Mouse (Mus musculus): ENCODE measurements around the gene Gm10570. TPM values are rescaled to one million over a fixed set of nuclear protein-coding genes. Genes with fewer than 3 reads are reported as not detected.

The Gm10570 gene
- polyA plus RNA-seq, 1 experiment = not detected

DNA sequence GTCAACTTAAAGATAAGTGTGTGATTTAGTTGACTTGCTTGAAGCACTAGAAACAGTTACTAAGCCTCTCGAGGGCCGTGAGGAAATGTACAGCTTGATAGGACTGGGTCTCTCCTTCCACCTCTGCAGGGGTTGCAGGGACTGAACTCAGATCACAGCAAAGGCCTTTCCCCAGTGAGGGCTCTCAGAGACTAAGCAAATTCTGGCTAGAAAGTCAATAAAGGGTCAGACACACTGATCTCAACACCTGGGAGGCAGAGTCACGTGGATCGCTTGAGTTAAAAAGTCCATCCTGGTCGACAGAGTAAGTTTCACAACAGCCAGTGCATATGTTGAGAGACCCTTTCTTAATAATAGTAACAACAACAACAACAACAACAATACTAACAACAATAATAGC is 27.4 kb upstream of the Gm10570 start:
- H3K27ac ChIP-seq (ENCODE audit: insufficient read depth, low read length) = no peak overlapping the region
- TF ChIP-seq CTCF (IDR thresholded peaks at IDR 0.05; ENCODE audit: extremely low read depth, insufficient read depth, insufficient read length, insufficient replicate concordance) = no peak
- TF ChIP-seq POLR2A (IDR thresholded peaks at IDR 0.05; ENCODE audit: low read depth, low read length) = no peak
- DNase-seq (ENCODE audit: low read depth in 1 of 2, low spot score in 2 of 2) = no peak
- peaks cover 29% of the 10 kb centered on the region for H3K36me3 ChIP-seq (ENCODE audit: control insufficient read depth, insufficient read depth, low read length)
- no peaks in the 10 kb centered on the region for H3K27me3 ChIP-seq (ENCODE audit: control insufficient read depth, insufficient read depth, low read length)
- H3K4me3 ChIP-seq (ENCODE audit: extremely low read depth, insufficient read depth, insufficient read length) = no peak overlapping the region
- WGBS = 91% methylated on average over 5 of the region's 5 CpGs
- H3K4me1 ChIP-seq (ENCODE audit: control insufficient read depth, insufficient read depth, insufficient read length) = no peaks in the 10 kb centered on the region

DNA sequence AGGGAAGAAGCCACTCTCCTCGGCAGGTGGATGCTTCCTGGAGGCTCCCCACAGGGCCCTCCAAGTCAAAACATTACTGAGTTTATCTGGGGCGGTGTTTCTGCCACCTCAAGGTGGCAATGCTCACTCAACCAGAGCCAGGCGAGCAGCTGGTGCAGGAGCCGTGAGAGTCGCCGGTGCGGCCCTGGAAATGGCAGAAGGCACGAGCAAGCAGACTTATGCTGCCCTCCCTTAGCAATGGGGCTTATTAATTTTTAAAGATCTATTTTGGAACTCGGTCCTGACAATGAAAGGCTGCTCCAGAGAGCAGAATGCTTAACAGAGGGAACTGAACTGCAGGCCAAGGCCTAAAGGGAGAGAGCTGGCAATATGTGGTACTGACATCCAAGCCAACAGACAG is 18.9 kb upstream of the Gm10570 start:
- no peaks in the 10 kb centered on the region for H3K27me3 ChIP-seq (ENCODE audit: control insufficient read depth, insufficient read depth, low read length)
- no peak for DNase-seq (ENCODE audit: low read depth in 1 of 2, low spot score in 2 of 2)
- no peaks in the 10 kb centered on the region for H3K4me1 ChIP-seq (ENCODE audit: control insufficient read depth, insufficient read depth, insufficient read length)
- TF ChIP-seq POLR2A (IDR thresholded peaks at IDR 0.05; ENCODE audit: low read depth, low read length) (no peak), CTCF (IDR thresholded peaks at IDR 0.05; ENCODE audit: extremely low read depth, insufficient read depth, insufficient read length, insufficient replicate concordance) (no peak)
- WGBS = 93% methylated on average over 9 of the region's 9 CpGs
- peaks cover 39% of the 10 kb centered on the region for H3K36me3 ChIP-seq (ENCODE audit: control insufficient read depth, insufficient read depth, low read length)
- H3K27ac ChIP-seq (ENCODE audit: insufficient read depth, low read length) = no peak overlapping the region
- no peak overlapping the region for H3K4me3 ChIP-seq (ENCODE audit: extremely low read depth, insufficient read depth, insufficient read length)

DNA sequence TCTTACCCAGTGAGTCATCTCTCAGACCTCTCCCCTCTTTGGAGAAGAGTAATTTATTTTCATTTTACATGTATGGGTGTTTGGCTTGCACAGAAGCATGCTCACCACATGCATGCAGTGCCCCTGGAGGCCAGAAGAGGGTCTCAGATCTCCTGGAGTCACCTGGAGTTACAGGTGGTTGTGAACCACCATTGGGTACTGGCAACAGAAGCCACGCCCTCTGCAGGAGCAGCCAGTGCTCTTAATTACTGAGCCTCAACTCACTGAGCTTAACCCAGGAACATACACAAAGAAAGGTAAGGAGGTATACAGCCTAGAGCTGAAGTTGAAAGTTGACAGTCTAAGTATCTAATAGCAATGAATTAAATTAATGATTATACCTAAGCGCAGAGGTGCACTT is 17.0 kb upstream of the Gm10570 start:
- H3K4me3 ChIP-seq (ENCODE audit: extremely low read depth, insufficient read depth, insufficient read length) = no peak overlapping the region
- no peak overlapping the region for H3K27ac ChIP-seq (ENCODE audit: insufficient read depth, low read length)
- TF ChIP-seq CTCF (IDR thresholded peaks at IDR 0.05; ENCODE audit: extremely low read depth, insufficient read depth, insufficient read length, insufficient replicate concordance) (no peak), POLR2A (IDR thresholded peaks at IDR 0.05; ENCODE audit: low read depth, low read length) (no peak)
- no peak for DNase-seq (ENCODE audit: low read depth in 1 of 2, low spot score in 2 of 2)
- no peaks in the 10 kb centered on the region for H3K27me3 ChIP-seq (ENCODE audit: control insufficient read depth, insufficient read depth, low read length)
- H3K4me1 ChIP-seq (ENCODE audit: control insufficient read depth, insufficient read depth, insufficient read length) = no peaks in the 10 kb centered on the region
- peaks cover 39% of the 10 kb centered on the region for H3K36me3 ChIP-seq (ENCODE audit: control insufficient read depth, insufficient read depth, low read length)
- WGBS = 96% methylated on average over 2 of the region's 2 CpGs

DNA sequence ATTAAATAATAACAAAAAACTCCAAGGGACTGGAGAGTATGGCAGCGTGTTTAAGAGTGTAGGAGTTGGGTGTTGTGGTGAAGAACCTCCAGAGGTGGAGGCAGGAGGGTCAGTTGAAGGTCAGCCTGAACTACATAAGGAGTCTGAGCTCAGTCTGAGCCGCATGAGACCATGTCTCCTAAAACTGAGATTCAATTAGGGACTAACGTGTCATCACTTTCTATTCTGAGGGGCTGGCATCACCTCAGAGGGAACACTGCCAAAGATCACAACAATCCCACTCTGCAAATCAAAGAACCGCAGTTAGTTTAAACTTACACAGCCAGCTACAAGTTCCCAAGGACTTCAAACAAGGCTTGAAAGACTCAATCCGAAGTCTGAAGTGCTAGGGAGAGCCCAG is 15.1 kb upstream of the Gm10570 start:
- Histone ChIP-seq H3K4me3 (ENCODE audit: extremely low read depth, insufficient read depth, insufficient read length) (no peak overlapping the region), H3K4me1 (ENCODE audit: control insufficient read depth, insufficient read depth, insufficient read length) (no peaks in the 10 kb centered on the region), H3K27me3 (ENCODE audit: control insufficient read depth, insufficient read depth, low read length) (no peaks in the 10 kb centered on the region), H3K27ac (ENCODE audit: insufficient read depth, low read length) (no peak overlapping the region), H3K36me3 (ENCODE audit: control insufficient read depth, insufficient read depth, low read length) (peaks cover 40% of the 10 kb centered on the region)
- no peak for DNase-seq (ENCODE audit: low read depth in 1 of 2, low spot score in 2 of 2)
- 90% methylated on average over 5 of the region's 5 CpGs for WGBS
- TF ChIP-seq CTCF (IDR thresholded peaks at IDR 0.05; ENCODE audit: extremely low read depth, insufficient read depth, insufficient read length, insufficient replicate concordance) (no peak), POLR2A (IDR thresholded peaks at IDR 0.05; ENCODE audit: low read depth, low read length) (no peak)

DNA sequence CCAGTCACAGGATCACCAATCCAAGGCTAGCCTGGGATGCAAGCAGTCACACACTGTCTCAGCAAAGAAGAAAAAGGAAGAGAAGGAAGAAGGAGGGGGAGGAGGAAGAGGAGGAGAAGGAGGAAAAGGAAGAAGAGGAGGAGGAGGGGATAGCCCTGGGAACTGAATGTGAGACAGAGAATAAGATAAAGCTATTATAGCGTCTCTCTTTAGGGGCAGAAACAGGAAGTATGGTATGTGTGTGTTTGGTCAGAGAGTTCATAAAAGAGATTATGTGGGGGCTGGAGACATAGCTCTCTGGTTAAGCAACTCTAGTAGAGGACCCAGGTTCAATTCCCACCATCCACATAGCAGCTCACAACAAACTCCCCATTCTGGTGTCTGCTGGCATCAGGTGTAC is 14.7 kb upstream of the Gm10570 start:
- 65% methylated on average over 1 of the region's 1 CpGs for WGBS
- TF ChIP-seq CTCF (IDR thresholded peaks at IDR 0.05; ENCODE audit: extremely low read depth, insufficient read depth, insufficient read length, insufficient replicate concordance) (no peak), POLR2A (IDR thresholded peaks at IDR 0.05; ENCODE audit: low read depth, low read length) (no peak)
- no peak for DNase-seq (ENCODE audit: low read depth in 1 of 2, low spot score in 2 of 2)
- Histone ChIP-seq H3K27ac (ENCODE audit: insufficient read depth, low read length) (no peak overlapping the region), H3K36me3 (ENCODE audit: control insufficient read depth, insufficient read depth, low read length) (peaks cover 38% of the 10 kb centered on the region), H3K27me3 (ENCODE audit: control insufficient read depth, insufficient read depth, low read length) (no peaks in the 10 kb centered on the region), H3K4me3 (ENCODE audit: extremely low read depth, insufficient read depth, insufficient read length) (no peak overlapping the region), H3K4me1 (ENCODE audit: control insufficient read depth, insufficient read depth, insufficient read length) (no peaks in the 10 kb centered on the region)

DNA sequence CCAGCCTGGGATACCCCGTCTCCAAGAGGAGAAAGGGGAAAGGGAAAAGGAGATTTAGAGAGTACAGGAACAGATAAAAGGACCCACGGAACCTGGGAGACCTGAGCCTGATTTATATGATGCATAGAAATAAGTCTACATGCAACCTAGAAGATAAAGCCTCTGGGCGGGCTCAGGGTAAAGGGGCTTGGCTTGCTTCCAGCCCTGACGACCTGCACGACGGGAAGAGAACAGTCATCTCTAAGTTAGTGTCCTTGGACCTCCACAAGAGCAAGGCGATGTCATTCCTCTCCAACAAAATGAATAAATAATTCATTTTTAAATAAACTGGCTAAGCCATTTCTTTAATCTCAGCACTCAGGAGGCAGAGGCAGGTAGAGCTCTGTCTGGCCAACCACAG is 14.1 kb upstream of the Gm10570 start:
- TF ChIP-seq CTCF (IDR thresholded peaks at IDR 0.05; ENCODE audit: extremely low read depth, insufficient read depth, insufficient read length, insufficient replicate concordance) = no peak
- no peak for TF ChIP-seq POLR2A (IDR thresholded peaks at IDR 0.05; ENCODE audit: low read depth, low read length)
- no peak overlapping the region for H3K4me3 ChIP-seq (ENCODE audit: extremely low read depth, insufficient read depth, insufficient read length)
- peaks cover 36% of the 10 kb centered on the region for H3K36me3 ChIP-seq (ENCODE audit: control insufficient read depth, insufficient read depth, low read length)

DNA sequence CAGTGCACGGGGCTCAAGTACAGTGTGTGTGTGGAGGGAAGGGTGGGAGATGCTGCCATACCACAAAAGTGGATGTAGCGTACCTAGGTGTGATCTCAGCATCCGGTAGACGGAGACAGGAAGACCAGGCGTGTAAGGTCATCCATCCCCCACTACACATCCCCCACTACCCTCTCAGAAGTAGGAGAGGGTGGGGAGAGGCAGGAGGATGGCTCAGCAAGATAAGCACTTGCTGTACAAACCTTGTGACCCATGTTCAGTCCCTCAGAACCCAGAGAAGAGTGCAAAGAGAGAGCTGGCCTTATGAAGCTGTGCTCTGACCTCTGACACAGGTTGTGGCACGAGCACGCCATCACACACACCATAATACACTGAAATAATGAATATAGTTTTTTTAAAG is 13.2 kb upstream of the Gm10570 start:
- H3K27ac ChIP-seq (ENCODE audit: insufficient read depth, low read length) = no peak overlapping the region
- DNase-seq (ENCODE audit: low read depth in 1 of 2, low spot score in 2 of 2) = no peak
- WGBS = 82% methylated on average over 7 of the region's 7 CpGs
- peaks cover 29% of the 10 kb centered on the region for H3K36me3 ChIP-seq (ENCODE audit: control insufficient read depth, insufficient read depth, low read length)
- H3K4me1 ChIP-seq (ENCODE audit: control insufficient read depth, insufficient read depth, insufficient read length) = no peaks in the 10 kb centered on the region
- no peaks in the 10 kb centered on the region for H3K27me3 ChIP-seq (ENCODE audit: control insufficient read depth, insufficient read depth, low read length)
- H3K4me3 ChIP-seq (ENCODE audit: extremely low read depth, insufficient read depth, insufficient read length) = no peak overlapping the region
- no peak for TF ChIP-seq CTCF (IDR thresholded peaks at IDR 0.05; ENCODE audit: extremely low read depth, insufficient read depth, insufficient read length, insufficient replicate concordance)
- no peak for TF ChIP-seq POLR2A (IDR thresholded peaks at IDR 0.05; ENCODE audit: low read depth, low read length)

More for the DNA sequence above, 14.1 kb upstream of the Gm10570 start:
- Histone ChIP-seq H3K27me3 (ENCODE audit: control insufficient read depth, insufficient read depth, low read length) (no peaks in the 10 kb centered on the region), H3K4me1 (ENCODE audit: control insufficient read depth, insufficient read depth, insufficient read length) (no peaks in the 10 kb centered on the region), H3K27ac (ENCODE audit: insufficient read depth, low read length) (no peak overlapping the region)
- no peak for DNase-seq (ENCODE audit: low read depth in 1 of 2, low spot score in 2 of 2)
- 87% methylated on average over 7 of the region's 7 CpGs for WGBS

Measured in spleen, adult 2 months (tissue).